Mouse (Mus musculus) liver, adult 2 months (tissue): ENCODE measurements around the gene Pkib. TPM values are rescaled to one million over a fixed set of nuclear protein-coding genes. Genes with fewer than 3 reads are reported as not detected.
A peak's percentile ranks its signal among the peaks of the same experiment; 100 is the strongest.

ENCODE experiments used
- DNase-seq: peaks from one replicate; pipeline ENCODE4 v3.0.0-alpha.2; 2011; ENCODE audit warnings: low read depth, low spot score; ENCODE audit errors: extremely low read depth
- H3K27ac ChIP-seq: fragments of 200-500 bp; replicated peaks from 2 replicates; pipeline ENCODE4 v1.5.1; 2012; ENCODE audit warnings: low read depth, mild to moderate bottlenecking, control low read depth, inconsistent platforms, low read length; ENCODE audit not compliant: insufficient read depth
- H3K27me3 ChIP-seq: fragments of 200-500 bp; 2 replicates; pipeline ENCODE4 v1.6.1; 2012; ENCODE audit warnings: mild to moderate bottlenecking, moderate library complexity, low read length, inconsistent platforms; ENCODE audit not compliant: control insufficient read depth, insufficient read depth
- H3K36me3 ChIP-seq: fragments of 200-500 bp; 2 replicates; pipeline ENCODE4 v1.6.1; 2012; ENCODE audit warnings: low read length, inconsistent platforms; ENCODE audit not compliant: control insufficient read depth, insufficient read depth
- H3K4me1 ChIP-seq: fragments of 200-500 bp; 2 replicates; pipeline ENCODE4 v1.6.1; 2011; ENCODE audit warnings: low read length; ENCODE audit not compliant: control insufficient read depth, insufficient read depth
- H3K4me3 ChIP-seq: fragments of 200-500 bp; 2 replicates; pipeline ENCODE4 v1.5.1; 2011; ENCODE audit warnings: low read depth, mild to moderate bottlenecking, control low read depth, low read length, moderate library complexity; ENCODE audit not compliant: insufficient read depth
- H3K79me2 ChIP-seq: fragments of 200-500 bp; 2 replicates; pipeline ENCODE4 v1.6.1; 2012; ENCODE audit warnings: inconsistent platforms, mild to moderate bottlenecking, low read length, moderate library complexity; ENCODE audit not compliant: control insufficient read depth, insufficient read depth
- H3K9ac ChIP-seq: fragments of 200-500 bp; 2 replicates; pipeline ENCODE4 v1.6.1; 2012; ENCODE audit warnings: low read depth, mild to moderate bottlenecking, control low read depth, inconsistent platforms, low read length
- CTCF ChIP-seq: fragments of 200-500 bp; IDR thresholded peaks from 2 replicates; pipeline ENCODE4 v1.5.1; 2011; ENCODE audit warnings: low read depth, low read length, control low read depth
- POLR2A ChIP-seq: fragments of 200-500 bp; IDR thresholded peaks from 2 replicates; pipeline ENCODE4 v1.6.1; 2011; ENCODE audit warnings: low read length, control low read depth; ENCODE audit not compliant: insufficient read depth; ENCODE audit errors: extremely low read depth
- WGBS: fragments of 180-500 bp; shearing (Covaris S2); methylation state at CpG from one replicate; pipeline ENCODE4 v1.1.7; 2018; 5-methylcytosine and 5-hydroxymethylcytosine counted together
- polyA plus RNA-seq: library from polyadenylated mRNA; depleted of rRNA; stranded (reverse); fragments of >200 nt; gene quantifications from 2 replicates; pipeline ENCODE4 v1.2.3, GENCODE M21; 2012; rRNA removed
- total RNA-seq: library from RNA; depleted of rRNA; stranded (reverse); fragments of >200 nt; gene quantifications from 2 replicates; pipeline ENCODE4 v1.2.3, GENCODE M21; 2014; rRNA removed

The Pkib gene
- total RNA-seq (0.46 and 0.87 TPM in 2 replicates), polyA plus RNA-seq (0.05 and 0.09 TPM in 2 replicates)

- Histone ChIP-seq H3K79me2 (no peaks in the 10 kb centered on the region), H3K4me3 (peak within 1 kb of the TSS; percentile 37; the same call in 1 of the 2 replicates), H3K27ac (no peak within 1 kb of the TSS), H3K9ac (no peak within 1 kb of the TSS), H3K36me3 (no peaks in the 10 kb centered on the region), H3K4me1 (no peaks in the 10 kb centered on the region), H3K27me3 (peaks cover 17% of the 10 kb centered on the region)
- TF ChIP-seq CTCF (no peak), POLR2A (no peak)
- WGBS: 3% methylated on average over 41 of the region's 41 CpGs
- DNase-seq: no peak
Observed at GRCm38 (mm10) chr10:57631896-57632867, at the start of gene Pkib. Pkib (plus strand) TSS chr10:57631981.

GRCm38 (mm10) chr10:57583927-57584326, 47.9 kb upstream of the Pkib start:
- TF ChIP-seq CTCF (no peak; the same call in 1 of the 2 replicates), POLR2A (no peak)
- 39% methylated on average over 1 of the region's 1 CpGs for WGBS

DNA sequence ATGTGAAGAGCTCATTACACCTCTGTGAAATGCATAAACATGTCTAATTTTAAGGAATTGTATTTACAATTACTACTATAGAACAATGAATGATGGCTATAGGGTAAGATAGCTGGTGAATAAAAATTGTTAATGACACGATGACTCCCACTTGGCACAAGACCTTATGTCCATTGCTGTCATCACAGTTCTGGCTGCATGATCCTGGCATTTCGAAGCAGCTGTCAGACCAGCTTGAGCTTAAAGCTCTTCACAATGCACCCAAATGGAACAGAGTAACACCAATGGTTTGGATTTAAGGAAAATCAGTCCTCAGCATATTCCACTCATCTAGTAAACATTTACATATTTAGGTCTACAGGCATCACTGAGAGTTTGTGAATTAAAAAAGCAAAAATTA, 37.5 kb upstream of the Pkib start:
- 81% methylated on average over 2 of the region's 2 CpGs for WGBS
- TF ChIP-seq POLR2A: no peak
- TF ChIP-seq CTCF: no peak
- Histone ChIP-seq H3K4me3 (no peak overlapping the region), H3K36me3 (no peaks in the 10 kb centered on the region), H3K27ac (no peak overlapping the region), H3K27me3 (no peaks in the 10 kb centered on the region), H3K9ac (no peak overlapping the region), H3K4me1 (no peaks in the 10 kb centered on the region), H3K79me2 (no peaks in the 10 kb centered on the region)
- no peak for DNase-seq

More at GRCm38 (mm10) chr10:57583927-57584326, 47.9 kb upstream of the Pkib start:
- no peak for DNase-seq
- Histone ChIP-seq H3K4me3 (no peak overlapping the region), H3K36me3 (no peaks in the 10 kb centered on the region), H3K9ac (no peak overlapping the region), H3K79me2 (no peaks in the 10 kb centered on the region), H3K27me3 (no peaks in the 10 kb centered on the region), H3K27ac (no peak overlapping the region), H3K4me1 (no peaks in the 10 kb centered on the region)

- 73% methylated on average over 2 of the region's 2 CpGs for WGBS
Observed at GRCm38 (mm10) chr10:57597172-57597571, 34.6 kb upstream of the Pkib start.

GRCm38 (mm10) chr10:57602951-57603350, 28.8 kb upstream of the Pkib start:
- no peak overlapping the region for H3K9ac ChIP-seq
- no peaks in the 10 kb centered on the region for H3K27me3 ChIP-seq
- H3K4me1 ChIP-seq: no peaks in the 10 kb centered on the region
- H3K4me3 ChIP-seq: no peak overlapping the region
- H3K27ac ChIP-seq: no peak overlapping the region
- WGBS: 93% methylated on average over 4 of the region's 4 CpGs
- no peaks in the 10 kb centered on the region for H3K36me3 ChIP-seq
- no peaks in the 10 kb centered on the region for H3K79me2 ChIP-seq
- TF ChIP-seq POLR2A (no peak), CTCF (no peak)
- no peak for DNase-seq

More at GRCm38 (mm10) chr10:57597172-57597571, 34.6 kb upstream of the Pkib start:
- no peaks in the 10 kb centered on the region for H3K36me3 ChIP-seq
- no peaks in the 10 kb centered on the region for H3K79me2 ChIP-seq
- TF ChIP-seq CTCF (no peak), POLR2A (no peak)
- DNase-seq: no peak
- H3K9ac ChIP-seq: no peak overlapping the region
- no peak overlapping the region for H3K27ac ChIP-seq
- no peaks in the 10 kb centered on the region for H3K27me3 ChIP-seq
- H3K4me3 ChIP-seq: no peak overlapping the region
- H3K4me1 ChIP-seq: no peaks in the 10 kb centered on the region
